Comparison of ENCODE assay signal across 9 mouse cellular contexts in genomic region chr11:83057863-83058262, GRCm38 (mm10). TPM values are rescaled to one million over a fixed set of nuclear protein-coding genes. Genes with fewer than 3 reads are reported as not detected.
DNase-seq lines count a peak whose midpoint lies in the region; ATAC-seq and TF ChIP-seq lines count a peak whose summit lies in the region.
"Had no signal": no experiment of that assay in that cellular context is flagged by ENCODE, and none has a peak within 500 bp of the region (broad histone marks: within the 10 kb centered on the region; RNA-seq: fewer than 3 reads in every experiment).

No protein-coding gene starts in this region.

- H3K27me3 ChIP-seq in forebrain, postnatal 0 days (ENCODE audit: insufficient read depth, low read length): no peaks in the 10 kb centered on the region
- H3K27me3 ChIP-seq in forebrain, embryonic 12.5 days: peaks cover 2% of the 10 kb centered on the region; the same call in 1 of the 2 replicates
- H3K27me3 ChIP-seq in heart, embryonic 10.5 days (ENCODE audit: insufficient read depth, poor library complexity, severe bottlenecking): no peaks in the 10 kb centered on the region
- H3K27me3 ChIP-seq: neural tube, embryonic 13.5 days had no signal

- H3K9me3 ChIP-seq in forebrain, postnatal 0 days (ENCODE audit: low read length): no peaks in the 10 kb centered on the region
- H3K9me3 ChIP-seq in forebrain, embryonic 12.5 days: no peaks in the 10 kb centered on the region
- no peaks in the 10 kb centered on the region for H3K9me3 ChIP-seq in heart, embryonic 10.5 days
- H3K9me3 ChIP-seq: neural tube, embryonic 13.5 days had no signal

- no peaks in the 10 kb centered on the region for H3K4me1 ChIP-seq in forebrain, postnatal 0 days (ENCODE audit: insufficient read depth)
- H3K4me1 ChIP-seq in forebrain, embryonic 12.5 days: no peaks in the 10 kb centered on the region
- peaks cover 9% of the 10 kb centered on the region; the same call in 1 of the 2 replicates for H3K4me1 ChIP-seq in heart, embryonic 10.5 days
- H3K4me1 ChIP-seq: neural tube, embryonic 13.5 days had no signal

- no peak overlapping the region for H3K9ac ChIP-seq in forebrain, postnatal 0 days
- no peak overlapping the region for H3K9ac ChIP-seq in forebrain, embryonic 12.5 days
- H3K9ac ChIP-seq: neural tube, embryonic 13.5 days had no signal

- H3K4me2 ChIP-seq in forebrain, postnatal 0 days (ENCODE audit: low read depth): no peak overlapping the region
- no peak overlapping the region for H3K4me2 ChIP-seq in forebrain, embryonic 12.5 days
- H3K4me2 ChIP-seq: neural tube, embryonic 13.5 days had no signal

- H3K4me3 ChIP-seq in forebrain, postnatal 0 days (ENCODE audit: low read depth, low read length): no peak overlapping the region
- H3K4me3 ChIP-seq in forebrain, embryonic 12.5 days (replicated peaks): no peak overlapping the region
- no peak overlapping the region for H3K4me3 ChIP-seq in heart, embryonic 10.5 days
- H3K4me3 ChIP-seq: neural tube, embryonic 13.5 days had no signal

- ATAC-seq in forebrain, postnatal 0 days: no peak
- no peak for ATAC-seq in forebrain, embryonic 12.5 days (ENCODE audit: low FRiP score)

- peak; percentile 58 for DNase-seq in forebrain, postnatal 0 days
- peak; percentile 52 for DNase-seq in ovary, postnatal 36 days (ENCODE audit: low spot score)
- DNase-seq in ovary, postnatal 10 days (ENCODE audit: low spot score): no peak
- DNase-seq in cerebellum, adult 9-10 months: peak; percentile 11
- peak; percentile 80 for DNase-seq in heart, embryonic 10.5 days (ENCODE audit: low spot score)
- peak; percentile 68 for DNase-seq in lung, postnatal 14 days
- peak; percentile 46 to 77 for DNase-seq in spleen, postnatal 10 days (ENCODE audit: low spot score in 2 of 2)

- H3K27ac ChIP-seq in forebrain, postnatal 0 days (ENCODE audit: low read depth, low read length): no peak overlapping the region
- H3K27ac ChIP-seq in forebrain, embryonic 12.5 days: no peak overlapping the region
- no peak overlapping the region for H3K27ac ChIP-seq in heart, embryonic 10.5 days
- H3K27ac ChIP-seq: neural tube, embryonic 13.5 days had no signal

- TF ChIP-seq CTCF in forebrain, postnatal 0 days (IDR thresholded peaks at IDR 0.05; ENCODE audit: low read depth): peak; percentile 77

- H3K36me3 ChIP-seq in forebrain, postnatal 0 days (ENCODE audit: insufficient read depth): no peaks in the 10 kb centered on the region
- H3K36me3 ChIP-seq in forebrain, embryonic 12.5 days (replicated peaks): no peaks in the 10 kb centered on the region
- no peaks in the 10 kb centered on the region for H3K36me3 ChIP-seq in heart, embryonic 10.5 days
- H3K36me3 ChIP-seq: neural tube, embryonic 13.5 days had no signal

- 5% methylated on average over 5 of the region's 5 CpGs for WGBS in forebrain, postnatal 0 days
- WGBS in forebrain, embryonic 12.5 days: 12% methylated on average over 5 of the region's 5 CpGs
- 2% methylated on average over 5 of the region's 5 CpGs for WGBS in heart, embryonic 10.5 days

RNA-seq across cellular contexts. Expression of gene Slfn2, which starts 7.0 kb away (rescaled TPM):
- 1.8 and 3.5 TPM in 2 replicates for total RNA-seq in forebrain, postnatal 0 days (2014; rRNA removed)
- polyA plus RNA-seq in forebrain, postnatal 0 days (2015; fragmentation: Nextera tagmentation; extraction: Ambion mirVana): 1.5 and 1.9 TPM in 2 replicates
- polyA plus RNA-seq in forebrain, embryonic 12.5 days (2016; fragmentation: Nextera tagmentation; extraction: Ambion mirVana): 0.96 and 1.2 TPM in 2 replicates
- polyA plus RNA-seq in heart, embryonic 10.5 days (2016; fragmentation: Nextera tagmentation; extraction: Ambion mirVana): 1.3 and 1.5 TPM in 2 replicates

RNA-seq across cellular contexts. Expression of gene Slfn8, which starts 37.3 kb away (rescaled TPM):
- total RNA-seq in forebrain, postnatal 0 days (2014; rRNA removed): 0.23 and 0.29 TPM in 2 replicates
- 0.06 and 0.27 TPM in 2 replicates for polyA plus RNA-seq in forebrain, postnatal 0 days (2015; fragmentation: Nextera tagmentation; extraction: Ambion mirVana)
- polyA plus RNA-seq in forebrain, embryonic 12.5 days (2016; fragmentation: Nextera tagmentation; extraction: Ambion mirVana): 0.21 and 0.37 TPM in 2 replicates
- polyA plus RNA-seq in heart, embryonic 10.5 days (2016; fragmentation: Nextera tagmentation; extraction: Ambion mirVana): 0.04 and 0.30 TPM in 2 replicates

RNA-seq across cellular contexts. Expression of gene Slfn1, which starts 58.8 kb away (rescaled TPM):
- 0.14 TPM in 1 of 2 replicates, not detected in the other for total RNA-seq in forebrain, postnatal 0 days (2014; rRNA removed)
- 0.08 TPM in 1 of 2 replicates, not detected in the other for polyA plus RNA-seq in forebrain, postnatal 0 days (2015; fragmentation: Nextera tagmentation; extraction: Ambion mirVana)
- not detected in 2 replicates for polyA plus RNA-seq in forebrain, embryonic 12.5 days (2016; fragmentation: Nextera tagmentation; extraction: Ambion mirVana)
- polyA plus RNA-seq in heart, embryonic 10.5 days (2016; fragmentation: Nextera tagmentation; extraction: Ambion mirVana): not detected in 2 replicates
- polyA plus RNA-seq: neural tube, embryonic 13.5 days had no signal
